Mouse (Mus musculus) CH12.LX (cell line): ENCODE results near the gene Slc27a2. TPM values are rescaled to one million over a fixed set of nuclear protein-coding genes. Genes with fewer than 3 reads are reported as not detected.
A peak's percentile ranks its signal among the peaks of the same experiment; 100 is the strongest.

Experiments used
- DNase-seq: peaks from one replicate; pipeline ENCODE4 v3.0.0-alpha.2; 2013; ENCODE audit errors: extremely low read depth
- H3K27ac ChIP-seq: 2 replicates; pipeline ENCODE4 v1.5.1; 2012; ENCODE audit warnings: low read depth, mild to moderate bottlenecking, control low read depth, moderate library complexity; ENCODE audit not compliant: insufficient read depth
- H3K27me3 ChIP-seq: replicated peaks from 2 replicates; pipeline ENCODE3; 2012; ENCODE audit warnings: inconsistent platforms
- H3K36me3 ChIP-seq, 2 experiments: replicated peaks in 1 of 2; 2 replicates each; pipeline versions ENCODE3 to v1.6.1; 2012; ENCODE audit warnings: inconsistent platforms in 1 of 2, low read length in 1 of 2, mild to moderate bottlenecking in 1 of 2, mixed read lengths in 1 of 2, moderate library complexity in 1 of 2; ENCODE audit not compliant: control insufficient read depth in 1 of 2, insufficient read depth in 1 of 2
- H3K4me1 ChIP-seq, 2 experiments: 2 replicates each; pipeline ENCODE4 v1.6.1; 2012; ENCODE audit warnings: inconsistent platforms in 1 of 2, moderate library complexity in 1 of 2; ENCODE audit not compliant: insufficient read depth in 2 of 2, control insufficient read depth in 1 of 2
- H3K4me2 ChIP-seq: 2 replicates; pipeline ENCODE4 v1.6.1; 2012; ENCODE audit warnings: low read depth, mild to moderate bottlenecking, control low read depth; ENCODE audit not compliant: poor library complexity, insufficient read depth, severe bottlenecking
- H3K4me3 ChIP-seq, 3 experiments: fragments of 150-350 bp in 1 of 3; sonication (generic) in 1 of 3; replicated peaks in 1 of 3; 2 replicates each; pipeline versions ENCODE3 to v1.5.1; 2011 to 2012; ENCODE audit warnings: low read depth in 2 of 3, low read length in 2 of 3, mild to moderate bottlenecking in 2 of 3, moderate library complexity in 2 of 3, control low read depth in 1 of 3, improper control_type of control experiment in 1 of 3, inconsistent platforms in 1 of 3, mixed read lengths in 1 of 3; ENCODE audit not compliant: poor library complexity in 1 of 3
- H3K79me2 ChIP-seq: replicated peaks from 2 replicates; pipeline ENCODE4 v1.6.1; 2012; ENCODE audit warnings: mild to moderate bottlenecking, moderate library complexity; ENCODE audit not compliant: control insufficient read depth, poor library complexity, insufficient read depth, severe bottlenecking; ENCODE audit errors: extremely low read depth
- H3K9ac ChIP-seq: 2 replicates; pipeline ENCODE4 v1.6.1; 2012; ENCODE audit warnings: low read depth, mild to moderate bottlenecking, control low read depth, moderate library complexity; ENCODE audit not compliant: insufficient read depth
- H3K9me3 ChIP-seq: replicated peaks from 2 replicates; pipeline ENCODE3; 2012; ENCODE audit warnings: low read length, inconsistent platforms, mixed read lengths
- BHLHE40 ChIP-seq: IDR thresholded peaks from 2 replicates; pipeline ENCODE4 v1.6.1; 2011; ENCODE audit warnings: mild to moderate bottlenecking, low read depth, low read length, improper control_type of control experiment
- CHD2 ChIP-seq: IDR thresholded peaks from 2 replicates; pipeline ENCODE4 v1.6.1; 2011; ENCODE audit warnings: low read length, improper control_type of control experiment
- CTCF ChIP-seq, 2 experiments: IDR thresholded peaks in 1 of 2; conservative IDR thresholded peaks in 1 of 2; 2 replicates each; pipeline ENCODE4 v1.5.1; 2011 to 2012; ENCODE audit warnings: low read depth in 2 of 2, low read length in 2 of 2, improper control_type of control experiment in 1 of 2, inconsistent platforms in 1 of 2, mild to moderate bottlenecking in 1 of 2, moderate library complexity in 1 of 2
- E2F4 ChIP-seq: IDR thresholded peaks from 2 replicates; pipeline ENCODE4 v1.6.1; 2011; ENCODE audit warnings: low read depth, low read length, improper control_type of control experiment; ENCODE audit not compliant: insufficient replicate concordance
- ELF1 ChIP-seq: IDR thresholded peaks from 2 replicates; pipeline ENCODE4 v1.6.1; 2014; ENCODE audit warnings: low read depth, mild to moderate bottlenecking, inconsistent platforms, low read length, improper control_type of control experiment
- EP300 ChIP-seq: IDR thresholded peaks from 2 replicates; pipeline ENCODE4 v1.6.1; 2011; ENCODE audit warnings: low read length, improper control_type of control experiment
- ETS1 ChIP-seq: conservative IDR thresholded peaks from 2 replicates; pipeline ENCODE4 v1.6.1; 2012; ENCODE audit warnings: low read depth, mild to moderate bottlenecking, inconsistent platforms, low read length, improper control_type of control experiment, moderate library complexity
- GABPA ChIP-seq: IDR thresholded peaks from 2 replicates; pipeline ENCODE4 v1.6.1; 2012; ENCODE audit warnings: low read depth, low read length, improper control_type of control experiment, inconsistent platforms; ENCODE audit not compliant: insufficient replicate concordance
- IRF4 ChIP-seq: IDR thresholded peaks from 2 replicates; pipeline ENCODE4 v1.6.1; 2014; ENCODE audit warnings: low read depth, mild to moderate bottlenecking, inconsistent platforms, low read length, improper control_type of control experiment
- JUND ChIP-seq: conservative IDR thresholded peaks from 2 replicates; pipeline ENCODE4 v1.6.1; 2011; ENCODE audit warnings: low read depth, low read length, improper control_type of control experiment
- KAT2A ChIP-seq: IDR thresholded peaks from 2 replicates; pipeline ENCODE4 v1.6.1; 2012; ENCODE audit warnings: low read length, improper control_type of control experiment, inconsistent platforms; ENCODE audit not compliant: insufficient replicate concordance
- MAFK ChIP-seq: IDR thresholded peaks from 2 replicates; pipeline ENCODE4 v1.6.1; 2011; ENCODE audit warnings: low read length, improper control_type of control experiment; ENCODE audit not compliant: insufficient replicate concordance
- MAX ChIP-seq: IDR thresholded peaks from 2 replicates; pipeline ENCODE4 v1.6.1; 2011; ENCODE audit warnings: low read length, improper control_type of control experiment
- MAZ ChIP-seq: IDR thresholded peaks from 2 replicates; pipeline ENCODE4 v1.6.1; 2012; ENCODE audit warnings: low read depth, mild to moderate bottlenecking, inconsistent platforms, low read length, improper control_type of control experiment, moderate library complexity
- MEF2A ChIP-seq: IDR thresholded peaks from 2 replicates; pipeline ENCODE4 v1.6.1; 2014; ENCODE audit warnings: low read depth, mild to moderate bottlenecking, inconsistent platforms, low read length, improper control_type of control experiment, borderline replicate concordance
- MXI1 ChIP-seq: IDR thresholded peaks from 2 replicates; pipeline ENCODE4 v1.6.1; 2011; ENCODE audit warnings: mild to moderate bottlenecking, low read depth, low read length, improper control_type of control experiment
- MYC ChIP-seq: IDR thresholded peaks from 2 replicates; pipeline ENCODE4 v1.6.1; 2011; ENCODE audit warnings: low read depth, mild to moderate bottlenecking, improper control_type of control experiment, low read length
- NELFE ChIP-seq: IDR thresholded peaks from 2 replicates; pipeline ENCODE4 v1.6.1; 2011; ENCODE audit warnings: low read depth, low read length, improper control_type of control experiment
- PAX5 ChIP-seq: IDR thresholded peaks from 2 replicates; pipeline ENCODE4 v1.6.1; 2012; ENCODE audit warnings: low read length, inconsistent platforms, mixed read lengths
- POLR2A ChIP-seq: IDR thresholded peaks from 2 replicates; pipeline ENCODE4 v1.6.1; 2011; ENCODE audit warnings: low read depth, mild to moderate bottlenecking, improper control_type of control experiment, low read length
- POLR2AphosphoS2 ChIP-seq: IDR thresholded peaks from 2 replicates; pipeline ENCODE4 v1.6.1; 2011; ENCODE audit warnings: low read depth, low read length, improper control_type of control experiment
- RAD21 ChIP-seq: IDR thresholded peaks from 2 replicates; pipeline ENCODE4 v1.6.1; 2011; ENCODE audit warnings: low read depth, mild to moderate bottlenecking, low read length, improper control_type of control experiment, moderate library complexity
- RCOR1 ChIP-seq: conservative IDR thresholded peaks from 2 replicates; pipeline ENCODE4 v1.6.1; 2012; ENCODE audit warnings: low read depth, mild to moderate bottlenecking, inconsistent platforms, low read length, improper control_type of control experiment
- SIN3A ChIP-seq: IDR thresholded peaks from 2 replicates; pipeline ENCODE4 v1.6.1; 2012; ENCODE audit warnings: low read length, improper control_type of control experiment, inconsistent platforms
- SMC3 ChIP-seq: IDR thresholded peaks from 2 replicates; pipeline ENCODE4 v1.6.1; 2011; ENCODE audit warnings: low read depth, low read length, improper control_type of control experiment
- TBP ChIP-seq: conservative IDR thresholded peaks from 2 replicates; pipeline ENCODE4 v1.6.1; 2011; ENCODE audit warnings: low read depth, low read length, improper control_type of control experiment
- TCF12 ChIP-seq: IDR thresholded peaks from 2 replicates; pipeline ENCODE4 v1.6.1; 2014; ENCODE audit warnings: low read depth, mild to moderate bottlenecking, inconsistent platforms, low read length, improper control_type of control experiment
- UBTF ChIP-seq: IDR thresholded peaks from 2 replicates; pipeline ENCODE4 v1.6.1; 2012; ENCODE audit warnings: low read depth, mild to moderate bottlenecking, inconsistent platforms, low read length, improper control_type of control experiment, moderate library complexity
- USF1 ChIP-seq: IDR thresholded peaks from 2 replicates; pipeline ENCODE4 v1.6.1; 2014; ENCODE audit warnings: low read depth, mild to moderate bottlenecking, inconsistent platforms, low read length, improper control_type of control experiment
- USF2 ChIP-seq: conservative IDR thresholded peaks from 2 replicates; pipeline ENCODE4 v1.6.1; 2011; ENCODE audit warnings: low read depth, low read length, improper control_type of control experiment
- ZC3H11A ChIP-seq: IDR thresholded peaks from 2 replicates; pipeline ENCODE4 v1.6.1; 2012; ENCODE audit warnings: low read depth, mild to moderate bottlenecking, inconsistent platforms, low read length, improper control_type of control experiment
- ZNF384 ChIP-seq: IDR thresholded peaks from 2 replicates; pipeline ENCODE4 v1.6.1; 2012; ENCODE audit warnings: low read depth, low read length, improper control_type of control experiment, inconsistent platforms
- dilution Hi-C: fragments of 300-500 bp; cut with MboI; formaldehyde crosslinking; loops from 2 replicates; pipeline ENCODE4 v1.14.3; 2020; ENCODE audit warnings: low sequenced_read_pairs; ENCODE audit not compliant: extremely low pct_unique_long_range_greater_than_20kb, extremely low pct_ligation_motif_present
- in situ Hi-C: fragments of 300-500 bp; cut with MboI; formaldehyde crosslinking; loops from 3 replicates; pipeline ENCODE4 v1.14.3; 2019; ENCODE audit warnings: low sequenced_read_pairs, low pct_ligation_motif_present, low pct_unique_long_range_greater_than_20kb, mixed read lengths
- polyA plus RNA-seq: library from polyadenylated mRNA; unstranded; fragments of >175 nt; gene quantifications from 2 replicates; pipeline ENCODE4 v1.2.1, GENCODE M21; 2012; ENCODE audit warnings: low read depth; ENCODE audit not compliant: insufficient read length
- total RNA-seq, 2 experiments: library from RNA; depleted of rRNA; stranded (reverse); fragments of 300-350 nt in 1 of 2; fragments of >200 nt in 1 of 2; gene quantifications; 2 replicates each; pipeline ENCODE4 v1.2.3; 2012 to 2014

The Slc27a2 gene
- total and polyA plus RNA-seq, 3 experiments: not detected

GRCm38 (mm10) chr2:126591304-126591703 lies 39.1 kb downstream of the Slc27a2 start:
- in situ Hi-C loops: loop anchor here (10.0 kb wide), 2 partner anchors 193 to 413 kb away; partner anchors contain the start of genes Ap4e1 and Usp50
- Histone ChIP-seq H3K79me2 (no peaks in the 10 kb centered on the region), H3K4me2 (peak overlapping the region; percentile 42), H3K9me3 (no peaks in the 10 kb centered on the region), H3K27me3 (no peaks in the 10 kb centered on the region)
- dilution Hi-C loops: no loop called here
- peak; percentile 100 for TF ChIP-seq MAFK
- TF ChIP-seq EP300: no peak
- TF ChIP-seq, all 38 proteins: peak for 1
- DNase-seq: no peak
- Histone ChIP-seq H3K36me3 (no peaks in the 10 kb centered on the region), H3K4me1 (no peaks in the 10 kb centered on the region), H3K27ac (no peak overlapping the region), H3K4me3 (no peak overlapping the region), H3K9ac (no peak overlapping the region)

DNA sequence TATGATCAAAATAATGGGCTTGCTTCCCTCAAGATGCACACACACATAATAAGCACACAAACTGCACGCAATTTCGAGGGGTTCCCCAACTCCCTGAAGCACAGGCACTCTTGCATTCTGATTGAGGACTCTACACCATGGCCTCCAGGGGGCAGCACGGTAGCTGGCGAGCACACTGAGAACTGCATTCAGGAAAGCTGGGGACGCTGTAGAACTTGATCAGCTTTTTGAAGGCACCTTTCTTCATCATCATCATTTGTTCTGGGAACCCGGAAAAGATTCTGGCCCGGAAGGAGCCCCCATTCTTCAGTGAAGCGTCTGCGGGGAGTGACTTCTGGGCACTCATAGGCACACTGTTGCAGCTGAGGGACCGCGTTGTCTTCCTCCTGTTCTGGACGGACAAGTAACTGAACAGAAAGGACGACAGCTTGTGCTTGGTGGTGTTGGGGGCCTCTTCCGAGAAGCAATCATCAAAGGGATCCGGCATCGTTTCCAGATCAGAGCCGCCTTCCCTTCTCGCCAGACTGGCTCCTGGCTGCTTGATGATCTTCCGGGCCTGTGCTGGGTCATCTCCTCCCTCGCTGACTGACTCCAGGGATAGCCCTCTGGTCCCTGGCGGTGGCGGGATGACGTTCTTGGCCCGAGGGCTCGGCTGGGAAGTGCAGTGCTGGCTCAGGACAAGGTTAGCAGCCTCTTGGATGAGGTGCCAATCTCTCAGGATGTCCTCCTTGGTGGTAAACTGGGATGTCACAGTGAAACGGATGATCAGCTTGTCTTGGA lies 41.8 kb downstream of the Slc27a2 start:
- dilution Hi-C loops (no loop called here), in situ Hi-C loops (loop anchor here (10.0 kb wide), 2 partner anchors 191 to 411 kb away; partner anchors contain the start of genes Ap4e1 and Usp50)
- DNase-seq: peak; percentile 66
- Histone ChIP-seq H3K9me3 (no peaks in the 10 kb centered on the region), H3K4me3 (no peak overlapping the region), H3K9ac (no peak overlapping the region), H3K27me3 (no peaks in the 10 kb centered on the region), H3K4me2 (no peak overlapping the region), H3K27ac (no peak overlapping the region), H3K79me2 (no peaks in the 10 kb centered on the region), H3K36me3 (no peaks in the 10 kb centered on the region), H3K4me1 (peaks cover 2 to 21% of the 10 kb centered on the region in 2 experiments; a peak in 3 of 4 replicates)
- TF ChIP-seq RAD21 (peak; percentile 49), POLR2AphosphoS2 (no peak), UBTF (no peak), ETS1 (no peak), EP300 (no peak), MXI1 (0 out of 2 replicates have a peak, but pooled peaks have one; percentile 21), USF2 (no peak), PAX5 (no peak), POLR2A (no peak), IRF4 (no peak), TCF12 (no peak), CTCF (conservative IDR thresholded peaks at IDR 0.05 in 1 of 2, IDR thresholded peaks at IDR 0.05 in 1 of 2; ENCODE audit: low read depth in 2 of 2, low read length in 2 of 2) (peak; percentile 84), MAX (no peak), CHD2 (no peak), SIN3A (no peak), TBP (no peak), MAFK (0 out of 2 replicates have a peak, but pooled peaks have one; percentile 32), BHLHE40 (0 out of 2 replicates have a peak, but pooled peaks have one; percentile 19), MAZ (no peak), ZNF384 (no peak), USF1 (no peak), ZC3H11A (no peak), NELFE (no peak), JUND (no peak), MEF2A (0 out of 2 replicates have a peak, but pooled peaks have one; percentile 20), E2F4 (no peak), ELF1 (no peak), MYC (no peak), GABPA (no peak), SMC3 (peak; percentile 75), RCOR1 (no peak), KAT2A (no peak)
